Mouse (Mus musculus) E14TG2a.4 (cell line): Measurements from ENCODE around the gene Tgfbr3.

Experiments used
- CTCF ChIP-seq: conservative IDR thresholded peaks from 2 replicates; pipeline ENCODE4 v1.5.1; 2014; ENCODE audit warnings: low read length
- NANOG ChIP-seq: IDR thresholded peaks from 2 replicates; pipeline ENCODE4 v1.6.1; 2014; ENCODE audit warnings: borderline replicate concordance, low read length, mixed read lengths
- POU5F1 ChIP-seq: IDR thresholded peaks from 2 replicates; pipeline ENCODE4 v1.6.1; 2014; ENCODE audit warnings: low read length, borderline replicate concordance

- TF ChIP-seq CTCF (no peak), POU5F1 (no peak), NANOG (no peak)
These were observed 38.7 kb downstream of the Tgfbr3 start for GRCm38 (mm10) chr5:107250548-107251272.
